Mouse (Mus musculus) MEL (cell line): ENCODE results near the gene Dgkb. TPM values are rescaled to one million over a fixed set of nuclear protein-coding genes. Genes with fewer than 3 reads are reported as not detected.

ENCODE experiments used
- DNase-seq: peaks from one replicate; pipeline ENCODE4 v3.0.0; 2011; ENCODE audit warnings: low read depth, low spot score
- H3K27ac ChIP-seq: 2 replicates; pipeline ENCODE4 v1.5.1; 2012; ENCODE audit warnings: low read depth, mild to moderate bottlenecking, control low read depth, low read length, moderate library complexity; ENCODE audit not compliant: control insufficient read depth
- H3K27me3 ChIP-seq, 2 experiments: fragments of 150-350 bp in 1 of 2; sonication (generic) in 1 of 2; 2 replicates each; pipeline ENCODE4 v1.6.1; 2012; ENCODE audit warnings: low read length in 2 of 2, mild to moderate bottlenecking in 2 of 2, improper control_type of control experiment in 1 of 2, moderate library complexity in 1 of 2; ENCODE audit not compliant: insufficient read depth in 2 of 2, control insufficient read depth in 1 of 2
- H3K36me3 ChIP-seq, 2 experiments: 2 replicates each; pipeline ENCODE4 v1.6.1; 2012 to 2014; ENCODE audit warnings: low read length in 2 of 2, improper control_type of control experiment in 1 of 2, inconsistent platforms in 1 of 2, mild to moderate bottlenecking in 1 of 2; ENCODE audit not compliant: insufficient read depth in 2 of 2, control insufficient read depth in 1 of 2
- H3K4me1 ChIP-seq, 2 experiments: fragments of 150-350 bp in 1 of 2; sonication (generic) in 1 of 2; 2 replicates each; pipeline ENCODE4 v1.6.1; 2012; ENCODE audit warnings: low read length in 2 of 2, improper control_type of control experiment in 1 of 2, mild to moderate bottlenecking in 1 of 2; ENCODE audit not compliant: insufficient read depth in 2 of 2, control insufficient read depth in 1 of 2
- H3K4me3 ChIP-seq, 2 experiments: fragments of 150-350 bp in 1 of 2; sonication (generic) in 1 of 2; 2 replicates each; pipeline ENCODE4 v1.5.1; 2012; ENCODE audit warnings: low read depth in 2 of 2, low read length in 2 of 2, mild to moderate bottlenecking in 2 of 2, moderate library complexity in 2 of 2, control low read depth in 1 of 2, improper control_type of control experiment in 1 of 2; ENCODE audit not compliant: control insufficient read depth in 1 of 2, insufficient read depth in 1 of 2
- H3K79me2 ChIP-seq: 2 replicates; pipeline ENCODE4 v1.6.1; 2012; ENCODE audit warnings: mild to moderate bottlenecking, low read length, moderate library complexity; ENCODE audit not compliant: control insufficient read depth, poor library complexity, insufficient read depth
- H3K9ac ChIP-seq: 2 replicates; pipeline ENCODE4 v1.6.1; 2012; ENCODE audit warnings: low read depth, mild to moderate bottlenecking, control low read depth, low read length, moderate library complexity; ENCODE audit not compliant: control insufficient read depth, poor library complexity, severe bottlenecking
- H3K9me3 ChIP-seq: fragments of 150-350 bp; sonication (generic); replicated peaks from 2 replicates; pipeline ENCODE4 v1.6.1; 2012; ENCODE audit warnings: mild to moderate bottlenecking, low read length, improper control_type of control experiment, moderate library complexity; ENCODE audit not compliant: insufficient read depth
- BHLHE40 ChIP-seq: IDR thresholded peaks from 2 replicates; pipeline ENCODE4 v1.6.1; 2012; ENCODE audit warnings: low read depth, mild to moderate bottlenecking, inconsistent platforms, low read length, improper control_type of control experiment, borderline replicate concordance
- CHD1 ChIP-seq: IDR thresholded peaks from 2 replicates; pipeline ENCODE4 v1.6.1; 2012; ENCODE audit warnings: low read depth, mild to moderate bottlenecking, inconsistent platforms, low read length, improper control_type of control experiment
- CHD2 ChIP-seq: IDR thresholded peaks from 2 replicates; pipeline ENCODE4 v1.6.1; 2011; ENCODE audit warnings: low read length, improper control_type of control experiment
- E2F4 ChIP-seq: IDR thresholded peaks from 2 replicates; pipeline ENCODE4 v1.6.1; 2011; ENCODE audit warnings: low read depth, low read length, improper control_type of control experiment, borderline replicate concordance
- ELF1 ChIP-seq: IDR thresholded peaks from 2 replicates; pipeline ENCODE4 v1.6.1; 2014; ENCODE audit warnings: low read depth, mild to moderate bottlenecking, inconsistent platforms, low read length, improper control_type of control experiment, moderate library complexity
- EP300 ChIP-seq, 2 experiments: IDR thresholded peaks; 2 replicates each; pipeline ENCODE4 v1.6.1; 2011; ENCODE audit warnings: improper control_type of control experiment in 2 of 2, low read length in 2 of 2, low read depth in 1 of 2, mild to moderate bottlenecking in 1 of 2
- GATA1 ChIP-seq: IDR thresholded peaks from 2 replicates; pipeline ENCODE4 v1.6.1; 2011; ENCODE audit warnings: low read depth, low read length, improper control_type of control experiment
- JUND ChIP-seq: IDR thresholded peaks from 2 replicates; pipeline ENCODE4 v1.6.1; 2011; ENCODE audit warnings: low read depth, mild to moderate bottlenecking, improper control_type of control experiment, low read length
- KAT2A ChIP-seq: conservative IDR thresholded peaks from 2 replicates; pipeline ENCODE4 v1.6.1; 2012; ENCODE audit warnings: low read depth, low read length, improper control_type of control experiment, inconsistent platforms
- MAFK ChIP-seq: IDR thresholded peaks from 2 replicates; pipeline ENCODE4 v1.6.1; 2011; ENCODE audit warnings: low read depth, mild to moderate bottlenecking, low read length, improper control_type of control experiment, borderline replicate concordance
- MAZ ChIP-seq: IDR thresholded peaks from 2 replicates; pipeline ENCODE4 v1.6.1; 2012; ENCODE audit warnings: low read depth, mild to moderate bottlenecking, inconsistent platforms, low read length, improper control_type of control experiment
- MYB ChIP-seq: IDR thresholded peaks from 2 replicates; pipeline ENCODE4 v1.6.1; 2011; ENCODE audit warnings: mild to moderate bottlenecking, low read depth, low read length, improper control_type of control experiment
- NELFE ChIP-seq: IDR thresholded peaks from 2 replicates; pipeline ENCODE4 v1.6.1; 2011; ENCODE audit warnings: low read depth, low read length, improper control_type of control experiment
- POLR2A ChIP-seq, 2 experiments: IDR thresholded peaks; 2 replicates each; pipeline ENCODE4 v1.6.1; 2011 to 2012; ENCODE audit warnings: low read length in 2 of 2, mild to moderate bottlenecking in 2 of 2, control low read depth in 1 of 2, improper control_type of control experiment in 1 of 2, low read depth in 1 of 2, moderate library complexity in 1 of 2; ENCODE audit not compliant: control insufficient read depth in 1 of 2, insufficient read depth in 1 of 2, poor library complexity in 1 of 2
- POLR2AphosphoS2 ChIP-seq: IDR thresholded peaks from 2 replicates; pipeline ENCODE4 v1.6.1; 2011; ENCODE audit warnings: low read length, improper control_type of control experiment
- RCOR1 ChIP-seq: IDR thresholded peaks from 2 replicates; pipeline ENCODE4 v1.6.1; 2012; ENCODE audit warnings: low read depth, mild to moderate bottlenecking, inconsistent platforms, low read length, improper control_type of control experiment
- SMC3 ChIP-seq: IDR thresholded peaks from 2 replicates; pipeline ENCODE4 v1.6.1; 2011; ENCODE audit warnings: low read depth, low read length, improper control_type of control experiment
- UBTF ChIP-seq: IDR thresholded peaks from 2 replicates; pipeline ENCODE4 v1.6.1; 2012; ENCODE audit warnings: low read depth, mild to moderate bottlenecking, inconsistent platforms, low read length, improper control_type of control experiment, moderate library complexity, borderline replicate concordance; ENCODE audit not compliant: insufficient read depth
- ZNF384 ChIP-seq: IDR thresholded peaks from 2 replicates; pipeline ENCODE4 v1.6.1; 2012; ENCODE audit warnings: low read depth, mild to moderate bottlenecking, inconsistent platforms, low read length, improper control_type of control experiment
- polyA plus RNA-seq, 2 experiments: library from polyadenylated mRNA; stranded (reverse) in 1 of 2; unstranded in 1 of 2; fragments of >175 nt in 1 of 2; fragments of >200 nt in 1 of 2; gene quantifications; 2 replicates each; pipeline versions ENCODE4 v1.2.1 to v1.2.4; 2012; ENCODE audit warnings: low replicate concordance in 2 of 2, low read depth in 1 of 2; ENCODE audit not compliant: insufficient read length in 2 of 2, insufficient read depth in 1 of 2, missing spikeins in 1 of 2
- total RNA-seq: library from RNA; depleted of rRNA; stranded (reverse); fragments of 300-350 nt; gene quantifications from 2 replicates; pipeline ENCODE4 v1.2.3, GENCODE M21; 2012

Dgkb gene
- total and polyA plus RNA-seq, 3 experiments: not detected

DNA sequence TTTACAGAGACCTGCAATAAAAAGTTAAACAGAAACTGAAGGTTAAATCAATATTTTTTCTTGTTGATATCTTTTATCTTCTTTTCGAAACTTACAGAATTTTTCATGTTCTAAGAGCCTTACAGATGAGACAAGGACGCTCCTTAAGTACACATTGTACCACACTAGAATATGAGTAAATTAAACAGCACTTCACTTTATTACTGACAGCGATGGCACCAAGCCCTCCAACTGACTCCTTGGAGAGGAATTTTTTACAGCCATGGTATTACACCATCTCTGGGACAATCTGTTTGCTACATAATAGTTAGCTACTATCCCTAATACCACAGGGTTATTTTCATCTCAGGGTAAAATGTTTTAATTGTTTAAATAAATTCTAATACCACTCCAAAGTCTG is 556.6 kb downstream of the Dgkb start:
- no peak overlapping the region for H3K4me3 ChIP-seq
- no peak overlapping the region for H3K9ac ChIP-seq
- no peak overlapping the region for H3K27ac ChIP-seq
- H3K27me3 ChIP-seq: no peaks in the 10 kb centered on the region
- H3K79me2 ChIP-seq: no peaks in the 10 kb centered on the region
- TF ChIP-seq SMC3 (no peak), POLR2A (IDR thresholded peaks at IDR 0.05; ENCODE audit: control insufficient read depth in 1 of 2, insufficient read depth in 1 of 2, low read depth in 1 of 2, low read length in 2 of 2, poor library complexity in 1 of 2) (no peak), POLR2AphosphoS2 (no peak), RCOR1 (no peak), JUND (no peak), UBTF (no peak), MYB (no peak)
- no peaks in the 10 kb centered on the region for H3K9me3 ChIP-seq
- DNase-seq: no peak
- no peaks in the 10 kb centered on the region for H3K4me1 ChIP-seq
- H3K36me3 ChIP-seq: no peaks in the 10 kb centered on the region

DNA sequence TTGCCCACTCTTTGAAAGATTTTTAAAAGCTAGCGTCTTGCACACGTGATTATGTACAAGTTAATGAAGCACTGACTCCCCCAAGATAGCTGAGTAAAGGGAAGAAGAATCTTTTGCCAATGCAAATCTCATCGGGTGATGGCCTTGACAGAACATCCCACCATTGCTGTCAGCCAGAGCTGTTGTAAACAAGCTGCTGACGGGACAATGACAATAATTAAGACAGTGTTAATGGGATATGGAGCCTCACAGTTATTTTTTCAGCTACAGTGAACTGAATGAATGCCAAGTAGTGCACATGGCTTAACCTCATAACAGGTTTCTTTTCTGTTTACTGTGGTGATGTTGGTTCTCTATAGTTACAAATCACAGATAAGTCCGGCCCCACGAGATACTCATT is 568.4 kb downstream of the Dgkb start:
- no peak overlapping the region for H3K27ac ChIP-seq
- H3K4me3 ChIP-seq: no peak overlapping the region
- no peak overlapping the region for H3K9ac ChIP-seq
- H3K4me1 ChIP-seq: no peaks in the 10 kb centered on the region
- no peaks in the 10 kb centered on the region for H3K36me3 ChIP-seq
- H3K9me3 ChIP-seq: no peaks in the 10 kb centered on the region
- no peaks in the 10 kb centered on the region for H3K27me3 ChIP-seq
- H3K79me2 ChIP-seq: no peaks in the 10 kb centered on the region
- no peak for DNase-seq
- TF ChIP-seq ZNF384 (no peak), GATA1 (no peak), KAT2A (no peak), CHD1 (no peak), NELFE (no peak), MYB (no peak), E2F4 (no peak), ELF1 (no peak), EP300 (IDR thresholded peaks at IDR 0.05; ENCODE audit: low read depth in 1 of 2, low read length in 2 of 2) (no peak), MAZ (no peak), MAFK (no peak), JUND (no peak), BHLHE40 (no peak), CHD2 (no peak), POLR2AphosphoS2 (no peak)
- TF ChIP-seq, all 39 proteins: peak for 0
